Comparison of ENCODE assay signal across 26 mouse cellular contexts in genomic region chr11:67031603-67031915, GRCm38 (mm10). TPM values are rescaled to one million over a fixed set of nuclear protein-coding genes. Genes with fewer than 3 reads are reported as not detected.
DNase-seq lines count a peak whose midpoint lies in the region; ATAC-seq and TF ChIP-seq lines count a peak whose summit lies in the region.
"Had no signal": no experiment of that assay in that cellular context is flagged by ENCODE, and none has a peak within 500 bp of the region (broad histone marks: within the 10 kb centered on the region; RNA-seq: fewer than 3 reads in every experiment).

No protein-coding gene starts in this region.

- H3K79me2 ChIP-seq in liver, adult 2 months (ENCODE audit: control insufficient read depth, insufficient read depth, low read length), result no peaks in the 10 kb centered on the region

- TF ChIP-seq CTCF in liver, adult 2 months (IDR thresholded peaks at IDR 0.05; ENCODE audit: low read depth, low read length), result no peak
- no peak for TF ChIP-seq CTCF in intestine, postnatal 0 days (IDR thresholded peaks at IDR 0.05; ENCODE audit: low read depth)
- no peak for TF ChIP-seq CTCF in stomach, postnatal 0 days (IDR thresholded peaks at IDR 0.05; ENCODE audit: low read depth)

- no peak for DNase-seq in liver, adult 2 months (ENCODE audit: extremely low read depth, low read depth, low spot score)
- no peak for DNase-seq in stomach, postnatal 0 days (ENCODE audit: low spot score)
- DNase-seq in embryo, embryonic 11 days, result no peak
- no peak for DNase-seq in forebrain, embryonic 11.5 days (ENCODE audit: low spot score)
- no peak for DNase-seq in lung, adult 18-20 months
- DNase-seq: adrenal gland, postnatal 10 days; adrenal gland, postnatal 25 days; B cell, adult 2 months; cerebellum, adult 11 months; cerebellum, adult 18-20 months; cerebellum, adult 8-10 months; cerebellum, adult 9-11 months; cerebellum, postnatal 14 days; cerebellum, postnatal 36 days had no signal

- no peaks in the 10 kb centered on the region for H3K27me3 ChIP-seq in liver, adult 2 months (ENCODE audit: control insufficient read depth, insufficient read depth, low read length)
- H3K27me3 ChIP-seq in liver, embryonic 12.5 days (replicated peaks), result peaks cover 9% of the 10 kb centered on the region
- no peaks in the 10 kb centered on the region for H3K27me3 ChIP-seq in intestine, embryonic 15.5 days (replicated peaks)
- no peaks in the 10 kb centered on the region for H3K27me3 ChIP-seq in intestine, postnatal 0 days (replicated peaks; ENCODE audit: control insufficient read depth, insufficient read depth, low read length)
- H3K27me3 ChIP-seq in stomach, postnatal 0 days (ENCODE audit: control insufficient read depth, insufficient read depth, low read length), result no peaks in the 10 kb centered on the region
- H3K27me3 ChIP-seq in forebrain, embryonic 11.5 days (ENCODE audit: control insufficient read depth, insufficient read depth, low read length), result no peaks in the 10 kb centered on the region
- H3K27me3 ChIP-seq: CH12.LX; embryonic facial prominence, embryonic 12.5 days; forebrain, embryonic 12.5 days had no signal

- no peak overlapping the region for H3K9ac ChIP-seq in liver, adult 2 months (ENCODE audit: low read depth, low read length)
- no peak overlapping the region for H3K9ac ChIP-seq in liver, embryonic 12.5 days
- no peak overlapping the region for H3K9ac ChIP-seq in intestine, embryonic 15.5 days
- H3K9ac ChIP-seq in intestine, postnatal 0 days (ENCODE audit: low read depth, low read length), result no peak overlapping the region
- H3K9ac ChIP-seq in stomach, postnatal 0 days (ENCODE audit: low read length), result no peak overlapping the region
- H3K9ac ChIP-seq in forebrain, embryonic 11.5 days (ENCODE audit: low read length), result no peak overlapping the region
- H3K9ac ChIP-seq: embryonic facial prominence, embryonic 12.5 days; forebrain, embryonic 12.5 days had no signal

- H3K4me1 ChIP-seq in liver, adult 2 months (ENCODE audit: control insufficient read depth, insufficient read depth, low read length), result peaks cover 16% of the 10 kb centered on the region
- H3K4me1 ChIP-seq in liver, embryonic 12.5 days, result peaks cover 7% of the 10 kb centered on the region; the same call in 1 of the 2 replicates
- no peaks in the 10 kb centered on the region for H3K4me1 ChIP-seq in intestine, embryonic 15.5 days (replicated peaks)
- no peaks in the 10 kb centered on the region for H3K4me1 ChIP-seq in intestine, postnatal 0 days (replicated peaks; ENCODE audit: control insufficient read depth, insufficient read depth, low read length)
- H3K4me1 ChIP-seq in stomach, postnatal 0 days (replicated peaks; ENCODE audit: control insufficient read depth, insufficient read depth), result no peaks in the 10 kb centered on the region
- H3K4me1 ChIP-seq in forebrain, embryonic 11.5 days (replicated peaks; ENCODE audit: control insufficient read depth, insufficient read depth, low read length), result no peaks in the 10 kb centered on the region
- H3K4me1 ChIP-seq: embryonic facial prominence, embryonic 10.5 days; embryonic facial prominence, embryonic 12.5 days; forebrain, embryonic 12.5 days had no signal

- no peak for TF ChIP-seq POLR2A in liver, adult 2 months (IDR thresholded peaks at IDR 0.05; ENCODE audit: extremely low read depth, insufficient read depth, low read length)

- peak overlapping the region; percentile 55 for H3K27ac ChIP-seq in liver, adult 2 months (replicated peaks; ENCODE audit: insufficient read depth, low read depth, low read length)
- H3K27ac ChIP-seq in liver, embryonic 12.5 days, result no peak overlapping the region
- H3K27ac ChIP-seq in intestine, embryonic 15.5 days, result peak overlapping the region; percentile 51
- H3K27ac ChIP-seq in intestine, postnatal 0 days (ENCODE audit: low read depth, low read length), result peak overlapping the region; percentile 77
- H3K27ac ChIP-seq in stomach, postnatal 0 days (replicated peaks), result no peak overlapping the region
- no peak overlapping the region for H3K27ac ChIP-seq in forebrain, embryonic 11.5 days (ENCODE audit: low read depth, low read length)
- H3K27ac ChIP-seq: embryonic facial prominence, embryonic 10.5 days; embryonic facial prominence, embryonic 12.5 days; forebrain, embryonic 12.5 days had no signal

- H3K4me3 ChIP-seq in liver, adult 2 months (ENCODE audit: insufficient read depth, low read depth, low read length), result no peak overlapping the region
- H3K4me3 ChIP-seq in liver, embryonic 12.5 days, result no peak overlapping the region
- H3K4me3 ChIP-seq in intestine, embryonic 15.5 days (replicated peaks), result no peak overlapping the region
- H3K4me3 ChIP-seq in intestine, postnatal 0 days (ENCODE audit: low read depth, low read length), result no peak overlapping the region
- H3K4me3 ChIP-seq in stomach, postnatal 0 days (ENCODE audit: low read depth, low read length), result no peak overlapping the region
- H3K4me3 ChIP-seq in forebrain, embryonic 11.5 days (ENCODE audit: low read depth, low read length), result no peak overlapping the region
- H3K4me3 ChIP-seq: embryonic facial prominence, embryonic 10.5 days; embryonic facial prominence, embryonic 12.5 days; forebrain, embryonic 12.5 days had no signal

- H3K9me3 ChIP-seq in liver, embryonic 12.5 days (replicated peaks), result no peaks in the 10 kb centered on the region
- no peaks in the 10 kb centered on the region for H3K9me3 ChIP-seq in intestine, embryonic 15.5 days
- no peaks in the 10 kb centered on the region for H3K9me3 ChIP-seq in intestine, postnatal 0 days (ENCODE audit: control insufficient read depth)
- H3K9me3 ChIP-seq in stomach, postnatal 0 days (ENCODE audit: control insufficient read depth, low read length), result no peaks in the 10 kb centered on the region
- no peaks in the 10 kb centered on the region for H3K9me3 ChIP-seq in forebrain, embryonic 11.5 days (ENCODE audit: control insufficient read depth, low read length)
- H3K9me3 ChIP-seq: embryonic facial prominence, embryonic 10.5 days; embryonic facial prominence, embryonic 12.5 days; forebrain, embryonic 12.5 days; G1E had no signal

- H3K4me2 ChIP-seq in liver, embryonic 12.5 days, result no peak overlapping the region
- H3K4me2 ChIP-seq in intestine, embryonic 15.5 days (replicated peaks), result peak overlapping the region; percentile 33; the same call in 1 of the 2 replicates
- H3K4me2 ChIP-seq in intestine, postnatal 0 days (replicated peaks; ENCODE audit: low read depth), result no peak overlapping the region
- no peak overlapping the region for H3K4me2 ChIP-seq in stomach, postnatal 0 days (replicated peaks; ENCODE audit: low read depth)
- no peak overlapping the region for H3K4me2 ChIP-seq in forebrain, embryonic 11.5 days (ENCODE audit: low read depth, low read length, severe bottlenecking)
- H3K4me2 ChIP-seq: embryonic facial prominence, embryonic 12.5 days; forebrain, embryonic 12.5 days had no signal

- WGBS in liver, adult 2 months, result 31% methylated on average over 2 of the region's 2 CpGs
- WGBS in liver, embryonic 12.5 days (ENCODE audit: insufficient replicate concordance), result 70% methylated on average over 2 of the region's 2 CpGs
- 40% methylated on average over 2 of the region's 2 CpGs for WGBS in intestine, embryonic 15.5 days
- WGBS in intestine, postnatal 0 days, result 26% methylated on average over 2 of the region's 2 CpGs
- WGBS in stomach, postnatal 0 days, result 50% methylated on average over 2 of the region's 2 CpGs
- 79% methylated on average over 2 of the region's 2 CpGs for WGBS in forebrain, embryonic 11.5 days

- H3K36me3 ChIP-seq in liver, adult 2 months (ENCODE audit: control insufficient read depth, insufficient read depth, low read length), result no peaks in the 10 kb centered on the region
- no peaks in the 10 kb centered on the region for H3K36me3 ChIP-seq in liver, embryonic 12.5 days
- H3K36me3 ChIP-seq in intestine, embryonic 15.5 days, result no peaks in the 10 kb centered on the region
- no peaks in the 10 kb centered on the region for H3K36me3 ChIP-seq in intestine, postnatal 0 days (ENCODE audit: control insufficient read depth, insufficient read depth)
- no peaks in the 10 kb centered on the region for H3K36me3 ChIP-seq in stomach, postnatal 0 days (ENCODE audit: control insufficient read depth, insufficient read depth, low read length)
- no peaks in the 10 kb centered on the region for H3K36me3 ChIP-seq in forebrain, embryonic 11.5 days (ENCODE audit: control insufficient read depth, insufficient read depth, low read length)
- H3K36me3 ChIP-seq: embryonic facial prominence, embryonic 12.5 days; forebrain, embryonic 12.5 days had no signal

- no peak for TF ChIP-seq EP300 in stomach, postnatal 0 days (optimal IDR thresholded peaks at IDR 0.05)

- ATAC-seq in liver, embryonic 12.5 days, result no peak
- ATAC-seq in intestine, embryonic 15.5 days, result peak; percentile 76; the same call in 1 of the 2 replicates
- peak; percentile 82; the same call in 1 of the 2 replicates for ATAC-seq in intestine, postnatal 0 days
- peak; percentile 73 for ATAC-seq in stomach, postnatal 0 days (ENCODE audit: low FRiP score, low TSS enrichment)
- ATAC-seq in forebrain, embryonic 11.5 days (replicated peaks; ENCODE audit: low FRiP score), result no peak
- ATAC-seq: CD4-positive, CD25-positive, alpha-beta regulatory T cell, adult 4 months; forebrain, embryonic 16.5 days had no signal

RNA-seq across cellular contexts. Expression of gene Tmem220, which starts 6.6 kb away (rescaled TPM):
- total RNA-seq in liver, adult 2 months (2014; rRNA removed), result 6.6 and 8.7 TPM in 2 replicates
- polyA plus RNA-seq in liver, adult 2 months (2012; rRNA removed), result 9.5 and 9.9 TPM in 2 replicates
- polyA plus RNA-seq in liver, embryonic 12.5 days (2016; fragmentation: Nextera tagmentation; extraction: Ambion mirVana), result 0.93 and 1.2 TPM in 2 replicates
- polyA plus RNA-seq in intestine, embryonic 15.5 days (2015; fragmentation: Nextera tagmentation; extraction: Ambion mirVana), result 2.7 and 3.0 TPM in 2 replicates
- polyA plus RNA-seq in intestine, postnatal 0 days (2015; fragmentation: Nextera tagmentation; extraction: Ambion mirVana), result 7.0 and 9.3 TPM in 2 replicates
- polyA plus RNA-seq in stomach, postnatal 0 days (2015; fragmentation: Nextera tagmentation; extraction: Ambion mirVana), result 3.7 and 4.9 TPM in 2 replicates
- polyA plus RNA-seq in forebrain, embryonic 11.5 days (2014; fragmentation: Nextera tagmentation; extraction: Ambion mirVana), result 0.49 and 1.3 TPM in 2 replicates

RNA-seq across cellular contexts. Expression of gene Adprm, which starts 20.8 kb away (rescaled TPM):
- 25.2 and 36.5 TPM in 2 replicates for total RNA-seq in liver, adult 2 months (2014; rRNA removed)
- polyA plus RNA-seq in liver, adult 2 months (2012; rRNA removed), result 10.8 and 14.0 TPM in 2 replicates
- 11.9 and 14.5 TPM in 2 replicates for polyA plus RNA-seq in liver, embryonic 12.5 days (2016; fragmentation: Nextera tagmentation; extraction: Ambion mirVana)
- 20.8 and 24.2 TPM in 2 replicates for polyA plus RNA-seq in intestine, embryonic 15.5 days (2015; fragmentation: Nextera tagmentation; extraction: Ambion mirVana)
- 26.5 and 26.6 TPM in 2 replicates for polyA plus RNA-seq in intestine, postnatal 0 days (2015; fragmentation: Nextera tagmentation; extraction: Ambion mirVana)
- polyA plus RNA-seq in stomach, postnatal 0 days (2015; fragmentation: Nextera tagmentation; extraction: Ambion mirVana), result 17.3 and 17.4 TPM in 2 replicates
- polyA plus RNA-seq in forebrain, embryonic 11.5 days (2014; fragmentation: Nextera tagmentation; extraction: Ambion mirVana), result 30.7 and 31.9 TPM in 2 replicates

RNA-seq across cellular contexts. Expression of gene Sco1, which starts 20.9 kb away (rescaled TPM):
- total RNA-seq in liver, adult 2 months (2014; rRNA removed), result 10.5 and 11.5 TPM in 2 replicates
- polyA plus RNA-seq in liver, adult 2 months (2012; rRNA removed), result 4.8 and 5.5 TPM in 2 replicates
- 12.8 and 13.4 TPM in 2 replicates for polyA plus RNA-seq in liver, embryonic 12.5 days (2016; fragmentation: Nextera tagmentation; extraction: Ambion mirVana)
- 19.5 and 20.7 TPM in 2 replicates for polyA plus RNA-seq in intestine, embryonic 15.5 days (2015; fragmentation: Nextera tagmentation; extraction: Ambion mirVana)
- 13.4 and 14.0 TPM in 2 replicates for polyA plus RNA-seq in intestine, postnatal 0 days (2015; fragmentation: Nextera tagmentation; extraction: Ambion mirVana)
- polyA plus RNA-seq in stomach, postnatal 0 days (2015; fragmentation: Nextera tagmentation; extraction: Ambion mirVana), result 14.5 and 15.2 TPM in 2 replicates
- 19.7 and 21.9 TPM in 2 replicates for polyA plus RNA-seq in forebrain, embryonic 11.5 days (2014; fragmentation: Nextera tagmentation; extraction: Ambion mirVana)

RNA-seq across cellular contexts. Expression of gene Myh3, which starts 46.5 kb away (rescaled TPM):
- not detected in 2 replicates for total RNA-seq in liver, adult 2 months (2014; rRNA removed)
- polyA plus RNA-seq in liver, adult 2 months (2012; rRNA removed), result not detected in 2 replicates
- polyA plus RNA-seq in liver, embryonic 12.5 days (2016; fragmentation: Nextera tagmentation; extraction: Ambion mirVana), result 0.58 and 1.4 TPM in 2 replicates
- 0.48 and 1.2 TPM in 2 replicates for polyA plus RNA-seq in intestine, embryonic 15.5 days (2015; fragmentation: Nextera tagmentation; extraction: Ambion mirVana)
- polyA plus RNA-seq in intestine, postnatal 0 days (2015; fragmentation: Nextera tagmentation; extraction: Ambion mirVana), result 0.10 and 0.14 TPM in 2 replicates
- 0.91 and 1.5 TPM in 2 replicates for polyA plus RNA-seq in stomach, postnatal 0 days (2015; fragmentation: Nextera tagmentation; extraction: Ambion mirVana)
- polyA plus RNA-seq in forebrain, embryonic 11.5 days (2014; fragmentation: Nextera tagmentation; extraction: Ambion mirVana), result 0.48 and 0.59 TPM in 2 replicates
- total RNA-seq: adrenal gland, postnatal 25 days; common myeloid progenitor, adult 5-6 weeks; G1E had no signal
- polyA plus RNA-seq: adrenal gland, adult 2 months; G1E had no signal

Comparison
In these comparisons a context has a peak if more than half of its experiments do, and no peak if none do; other contexts are left out.
1. H3K27ac ChIP-seq: peak in liver, adult 2 months (single experiment), intestine, embryonic 15.5 days (single experiment) and intestine, postnatal 0 days (single experiment); none in liver, embryonic 12.5 days (single experiment), stomach, postnatal 0 days (single experiment) and forebrain, embryonic 11.5 days (single experiment).
2. ATAC-seq: peak in intestine, embryonic 15.5 days (single experiment), intestine, postnatal 0 days (single experiment) and stomach, postnatal 0 days (single experiment); none in liver, embryonic 12.5 days (single experiment) and forebrain, embryonic 11.5 days (single experiment).